Mouse (Mus musculus) liver, postnatal 0 days (tissue): ENCODE results near the gene Dpp9. TPM values are rescaled to one million over a fixed set of nuclear protein-coding genes. Genes with fewer than 3 reads are reported as not detected.
"Not testable (repeated sequence)": the region's sequence is repeated elsewhere in the genome, so short reads cannot be mapped to it uniquely, and the experiment has no call there.

ENCODE experiments used
- ATAC-seq: fragments of 200-750 bp; cut with Nextera tagmentation; 2 replicates; pipeline ENCODE4 v1.8.0; 2017; ENCODE audit warnings: mild to moderate bottlenecking, moderate library complexity
- DNase-seq: peaks from one replicate; pipeline ENCODE4 v3.0.0-alpha.2; 2016
- H3K27ac ChIP-seq: fragments of 300-500 bp; sonication (generic); 2 replicates; pipeline ENCODE4 v1.5.1; 2014; ENCODE audit warnings: antibody characterized with exemption, moderate library complexity, mild to moderate bottlenecking, low read depth
- H3K27me3 ChIP-seq: fragments of 300-500 bp; sonication (generic); 2 replicates; pipeline ENCODE4 v1.6.1; 2014; ENCODE audit warnings: low read length, control low read depth, mixed read lengths; ENCODE audit not compliant: insufficient read depth
- H3K36me3 ChIP-seq: fragments of 300-500 bp; sonication (generic); replicated peaks from 2 replicates; pipeline ENCODE4 v1.6.1; 2014; ENCODE audit warnings: mild to moderate bottlenecking, control low read depth, low read length, moderate library complexity, mixed read lengths; ENCODE audit not compliant: insufficient read depth
- H3K4me1 ChIP-seq: fragments of 300-500 bp; sonication (generic); 2 replicates; pipeline ENCODE4 v1.6.1; 2014; ENCODE audit warnings: antibody characterized with exemption, mild to moderate bottlenecking, control low read depth; ENCODE audit not compliant: insufficient read depth
- H3K4me2 ChIP-seq: fragments of 300-500 bp; sonication (generic); 2 replicates; pipeline ENCODE4 v1.6.1; 2014; ENCODE audit warnings: low read depth, mild to moderate bottlenecking, low read length, moderate library complexity, mixed read lengths
- H3K4me3 ChIP-seq: fragments of 300-500 bp; sonication (generic); 2 replicates; pipeline ENCODE4 v1.5.1; 2014; ENCODE audit warnings: low read depth, low read length
- H3K9ac ChIP-seq: fragments of 300-500 bp; sonication (generic); replicated peaks from 2 replicates; pipeline ENCODE4 v1.6.1; 2014; ENCODE audit warnings: mild to moderate bottlenecking, moderate library complexity
- H3K9me3 ChIP-seq: fragments of 300-500 bp; sonication (generic); 2 replicates; pipeline ENCODE4 v1.6.1; 2016; ENCODE audit warnings: mild to moderate bottlenecking, control low read depth, low read length, mixed read lengths
- CTCF ChIP-seq: sonication (generic); IDR thresholded peaks from 2 replicates; pipeline ENCODE4 v1.5.1; 2016; ENCODE audit warnings: antibody characterized with exemption, low read depth
- EP300 ChIP-seq: IDR thresholded peaks from 2 replicates; pipeline ENCODE4 v1.6.1; 2016; ENCODE audit warnings: antibody characterized with exemption, low read depth, mild to moderate bottlenecking
- WGBS: fragments of 180-500 bp; shearing (Covaris S2); extraction: QIAGEN DNeasy Blood & Tissue Kit; methylation state at CpG from one replicate; pipeline ENCODE4 v1.1.7; 2014; ENCODE audit not compliant: insufficient replicate concordance; 5-methylcytosine and 5-hydroxymethylcytosine counted together
- polyA plus RNA-seq: library from polyadenylated mRNA; unstranded; fragments of >200 nt; fragmentation: Nextera tagmentation; extraction: Ambion mirVana; gene quantifications from 2 replicates; pipeline ENCODE4 v1.2.1, GENCODE M21; 2015

Dpp9 gene
- polyA plus RNA-seq, 1 experiment from 2014 or later, result 12.1 TPM

DNA sequence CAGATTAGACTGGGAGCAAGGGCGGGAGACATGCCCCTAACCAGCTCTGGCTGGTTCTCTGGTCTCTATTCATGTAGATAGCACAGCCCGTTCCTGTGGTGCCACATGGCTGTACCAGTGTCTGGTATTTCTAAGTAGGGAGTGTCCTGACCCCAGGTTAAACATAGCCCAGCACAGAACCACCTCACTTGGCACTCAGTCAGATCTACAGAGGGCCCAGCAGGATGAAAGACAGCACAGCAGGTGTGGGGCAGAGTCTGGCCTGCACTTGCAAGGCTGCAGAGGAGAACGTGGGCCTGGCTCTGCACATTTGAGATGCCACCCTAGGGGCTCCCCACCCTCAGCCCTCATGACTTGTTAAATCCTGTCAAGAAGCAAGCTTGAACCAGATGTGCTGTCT, 42.5 kb upstream of the Dpp9 start:
- Histone ChIP-seq H3K36me3 (peaks cover 30% of the 10 kb centered on the region), H3K9ac (no peak overlapping the region), H3K4me3 (no peak overlapping the region), H3K27me3 (no peaks in the 10 kb centered on the region), H3K4me2 (no peak overlapping the region), H3K4me1 (peaks cover 39% of the 10 kb centered on the region), H3K27ac (no peak overlapping the region), H3K9me3 (no peaks in the 10 kb centered on the region)
- WGBS, result 68% methylated on average over 3 of the region's 3 CpGs
- DNase-seq, result no peak
- no peak for TF ChIP-seq EP300
- TF ChIP-seq CTCF, result no peak
- no peak for ATAC-seq

GRCm38 (mm10) chr17:56259301-56260037, 40.8 kb upstream of the Dpp9 start:
- WGBS, result 82% methylated on average over 10 of the region's 10 CpGs
- Histone ChIP-seq H3K27me3 (no peaks in the 10 kb centered on the region), H3K9ac (peak overlapping the region; percentile 22; the same call in 1 of the 2 replicates), H3K9me3 (no peaks in the 10 kb centered on the region), H3K4me3 (no peak overlapping the region), H3K27ac (no peak overlapping the region), H3K36me3 (peaks cover 30% of the 10 kb centered on the region), H3K4me1 (peaks cover 34% of the 10 kb centered on the region), H3K4me2 (0 out of 2 replicates have a peak overlapping the region, but pooled peaks have one; percentile 6)
- no peak for ATAC-seq
- TF ChIP-seq EP300 (no peak), CTCF (no peak)
- no peak for DNase-seq

GRCm38 (mm10) chr17:56258812-56259211, 40.1 kb upstream of the Dpp9 start:
- H3K27ac ChIP-seq, H3K9ac ChIP-seq, DNase-seq, ATAC-seq, H3K4me3 ChIP-seq, H3K27me3 ChIP-seq, H3K4me2 ChIP-seq, H3K9me3 ChIP-seq: not testable (repeated sequence)
- peaks cover 34% of the 10 kb centered on the region for H3K4me1 ChIP-seq
- H3K36me3 ChIP-seq, result peaks cover 30% of the 10 kb centered on the region
- WGBS, result 67% methylated on average over 2 of the region's 2 CpGs

- Histone ChIP-seq H3K36me3 (peaks cover 30% of the 10 kb centered on the region), H3K4me2 (peak overlapping the region; percentile 87; the same call in 1 of the 2 replicates), H3K4me1 (peaks cover 34% of the 10 kb centered on the region)
- H3K27me3 ChIP-seq, DNase-seq, H3K9ac ChIP-seq, H3K9me3 ChIP-seq, H3K27ac ChIP-seq, H3K4me3 ChIP-seq, ATAC-seq: not testable (repeated sequence)
- WGBS, result 91% methylated on average over 19 of the region's 19 CpGs
Observed at GRCm38 (mm10) chr17:56258269-56258668, 39.6 kb upstream of the Dpp9 start.

- Histone ChIP-seq H3K4me3 (peak overlapping the region; percentile 76), H3K4me2 (peak overlapping the region; percentile 87), H3K36me3 (peaks cover 24% of the 10 kb centered on the region), H3K4me1 (peaks cover 34% of the 10 kb centered on the region), H3K27me3 (no peaks in the 10 kb centered on the region), H3K9ac (peak overlapping the region; percentile 78), H3K27ac (peak overlapping the region; percentile 76), H3K9me3 (no peaks in the 10 kb centered on the region)
- 7% methylated on average over 48 of the region's 58 CpGs for WGBS
- DNase-seq (no peak), ATAC-seq (peak; percentile 4; the same call in 1 of the 2 replicates)
- TF ChIP-seq EP300 (no peak), CTCF (no peak)
Observed at GRCm38 (mm10) chr17:56257181-56257894, 38.6 kb upstream of the Dpp9 start.

DNA sequence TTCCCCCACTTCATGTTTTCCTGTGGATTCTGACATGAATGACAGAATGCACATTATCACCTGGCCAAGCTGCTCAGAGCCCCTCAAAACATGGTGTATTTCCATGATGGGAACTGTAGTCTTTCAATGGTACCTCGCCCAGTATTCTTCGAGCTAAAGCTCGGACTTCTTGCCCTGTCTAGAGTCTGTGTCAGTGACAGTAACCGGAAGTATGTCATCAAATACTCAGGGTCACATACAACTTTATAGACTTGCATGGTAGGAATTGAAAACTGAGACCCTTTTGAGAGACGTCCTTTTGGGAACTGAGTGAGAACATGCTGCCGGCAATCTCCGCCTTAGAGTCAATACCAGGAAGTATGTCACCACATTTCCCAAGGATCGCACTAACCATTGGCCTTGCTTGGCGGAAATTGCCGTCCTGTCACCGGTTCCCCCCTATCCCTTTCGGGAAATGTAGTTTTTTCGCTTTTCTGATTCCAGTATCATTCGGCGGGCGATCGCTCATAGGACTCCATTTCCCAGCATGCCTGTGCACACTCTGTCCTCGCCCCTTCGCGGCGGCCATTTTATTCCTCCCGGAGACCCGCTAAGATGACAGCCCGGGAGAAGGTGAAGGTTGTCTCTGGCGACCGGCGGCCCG, 37.7 kb upstream of the Dpp9 start, which contains the start of gene Fem1a:
TSS of gene Fem1a (plus strand) at position 572 of the 643 bp plus-strand sequence.
- Histone ChIP-seq H3K27ac (peak within 1 kb of the TSS; percentile 96), H3K4me1 (peaks cover 35% of the 10 kb centered on the region), H3K36me3 (peaks cover 19% of the 10 kb centered on the region), H3K9me3 (no peaks in the 10 kb centered on the region), H3K9ac (peak within 1 kb of the TSS; percentile 78), H3K4me2 (peak within 1 kb of the TSS; percentile 87), H3K27me3 (no peaks in the 10 kb centered on the region), H3K4me3 (peak within 1 kb of the TSS; percentile 76)
- ATAC-seq (peak; percentile 89), DNase-seq (peak; percentile 91)
- under 1% methylated on average over 28 of the region's 28 CpGs for WGBS
- TF ChIP-seq EP300, result 0 out of 2 replicates have a peak, but pooled peaks have one; percentile 39
- no peak for TF ChIP-seq CTCF
